ENCODE assay signal across 11 mouse cellular contexts in the genomic region with DNA sequence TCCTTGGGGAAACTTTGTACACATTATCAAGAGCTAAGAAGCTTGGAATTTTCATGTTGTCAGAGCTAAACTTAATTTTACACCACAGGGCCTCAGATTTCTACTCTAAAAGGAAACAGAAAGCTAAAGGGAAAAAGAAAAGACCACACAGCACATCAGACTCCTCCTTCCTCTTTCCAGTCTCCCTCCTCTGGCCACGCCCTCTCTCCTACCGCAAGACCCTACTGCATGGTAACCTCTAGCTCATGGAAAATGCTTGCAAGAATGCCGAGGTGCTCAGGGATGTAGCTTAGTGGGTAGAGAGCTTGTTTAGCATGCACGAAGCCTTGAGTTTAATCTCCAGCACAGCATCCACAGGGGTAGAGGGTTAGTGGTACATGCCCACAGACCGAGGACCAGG. TPM values are rescaled to one million over a fixed set of nuclear protein-coding genes. Genes with fewer than 3 reads are reported as not detected.
A peak's percentile ranks its signal among the peaks of the same experiment; 100 is the strongest.
DNase-seq lines count a peak whose midpoint lies in the region; ATAC-seq and TF ChIP-seq lines count a peak whose summit lies in the region.
"Had no signal": no experiment of that assay in that cellular context is flagged by ENCODE, and none has a peak within 500 bp of the region (broad histone marks: within the 10 kb centered on the region; RNA-seq: fewer than 3 reads in every experiment).

No protein-coding gene starts in this region.

- ATAC-seq in erythroid progenitor cell, adult 5-6 weeks (replicated peaks; ENCODE audit: low FRiP score, poor library complexity, severe bottlenecking) = no peak

- no peak for TF ChIP-seq POLR2A in testis, adult 2 months (IDR thresholded peaks at IDR 0.05; ENCODE audit: control insufficient read depth, low read depth, low read length)

- H3K27me3 ChIP-seq in testis, adult 2 months (ENCODE audit: control insufficient read depth, insufficient read depth, low read length) = no peaks in the 10 kb centered on the region
- peaks cover 9% of the 10 kb centered on the region for H3K27me3 ChIP-seq in megakaryocyte, embryonic 14.5 days (replicated peaks)

- H3K4me3 ChIP-seq in gastrocnemius, adult 2 months = peak overlapping the region; percentile 29
- no peak overlapping the region for H3K4me3 ChIP-seq in testis, adult 2 months (ENCODE audit: control insufficient read depth, low read depth, low read length)
- H3K4me3 ChIP-seq in megakaryocyte, embryonic 14.5 days (replicated peaks) = peak overlapping the region; percentile 78

- TF ChIP-seq CTCF in gastrocnemius, adult 2 months (IDR thresholded peaks at IDR 0.05) = no peak
- TF ChIP-seq CTCF in testis, adult 2 months (IDR thresholded peaks at IDR 0.05; ENCODE audit: control insufficient read depth, insufficient read depth, insufficient replicate concordance, low read depth, low read length) = no peak

- peaks cover 3% of the 10 kb centered on the region for H3K4me1 ChIP-seq in testis, adult 2 months (ENCODE audit: control insufficient read depth, insufficient read depth, low read length)
- H3K4me1 ChIP-seq in megakaryocyte, embryonic 14.5 days = peaks cover 42% of the 10 kb centered on the region

- intact Hi-C loops in gastrocnemius, adult 2 months (cut with DNase I) = no loop called here

- H3K27ac ChIP-seq in gastrocnemius, adult 2 months = peak overlapping the region; percentile 9
- peak overlapping the region; percentile 2 for H3K27ac ChIP-seq in testis, adult 2 months (ENCODE audit: control insufficient read depth, insufficient read depth, low read depth, low read length)

- H3K36me3 ChIP-seq in testis, adult 2 months (ENCODE audit: control insufficient read depth, insufficient read depth, low read length) = no peaks in the 10 kb centered on the region
- no peaks in the 10 kb centered on the region for H3K36me3 ChIP-seq in megakaryocyte, embryonic 14.5 days (replicated peaks; ENCODE audit: low read length)

- no peak for DNase-seq in gastrocnemius, adult 2 months
- DNase-seq in gastrocnemius, postnatal 25 days = no peak
- DNase-seq in testis, postnatal 10 days (ENCODE audit: low spot score) = no peak
- no peak for DNase-seq in adipocyte (ENCODE audit: low spot score)
- no peak for DNase-seq in frontal cortex, postnatal 25 days (ENCODE audit: low spot score in 2 of 2)
- DNase-seq: adrenal gland, adult 2 months; cerebellum, adult 9-10 months; layer of hippocampus, adult 9-11 months had no signal

- no peaks in the 10 kb centered on the region for H3K9me3 ChIP-seq in megakaryocyte, embryonic 14.5 days

RNA-seq across cellular contexts. Expression of a gene that starts 24.0 kb away (rescaled TPM):
- total RNA-seq in gastrocnemius, adult 2 months (2021) = 10 to 100 TPM; 23.7 to 26.6 TPM
- 10 to 100 TPM; 18.1 to 23.6 TPM for total RNA-seq in gastrocnemius, postnatal 25 days (2021)
- polyA plus RNA-seq in testis, adult 2 months (2012; rRNA removed) = 9.0 and 9.6 TPM in 2 replicates
- polyA plus RNA-seq in megakaryocyte, embryonic 14.5 days (2012; ENCODE audit: insufficient read depth, low replicate concordance) = 0.47 and 4.9 TPM in 2 replicates
- total RNA-seq in erythroid progenitor cell, adult 5-6 weeks (2015; ENCODE audit: low replicate concordance) = 33.5 and 37.1 TPM in 2 replicates
- 19.8 and 26.1 TPM in 2 replicates for total RNA-seq in erythroid progenitor cell, adult 5-6 weeks (2017; ENCODE audit: low replicate concordance)

RNA-seq across cellular contexts. Expression of a gene that starts 24.9 kb away (rescaled TPM):
- 10 to 100 TPM in 1 of 2 experiments, 1 to 10 TPM in 1; 9.7 to 10.8 TPM for total RNA-seq in gastrocnemius, adult 2 months (2021)
- total RNA-seq in gastrocnemius, postnatal 25 days (2021) = 10 to 100 TPM; 10.3 to 12.6 TPM
- polyA plus RNA-seq in testis, adult 2 months (2012; rRNA removed) = 2.3 and 2.7 TPM in 2 replicates
- 0.62 and 0.97 TPM in 2 replicates for polyA plus RNA-seq in megakaryocyte, embryonic 14.5 days (2012; ENCODE audit: insufficient read depth, low replicate concordance)
- total RNA-seq in erythroid progenitor cell, adult 5-6 weeks (2015; ENCODE audit: low replicate concordance) = 9.7 and 23.9 TPM in 2 replicates
- 5.0 and 7.9 TPM in 2 replicates for total RNA-seq in erythroid progenitor cell, adult 5-6 weeks (2017; ENCODE audit: low replicate concordance)
